Mouse (Mus musculus): Measurements from ENCODE around the gene Pard3.

GRCm38 (mm10) chr8:127424211-127424916 is 360.7 kb downstream of the Pard3 start:
- TF ChIP-seq CTCF (IDR thresholded peaks at IDR 0.05; ENCODE audit: insufficient read depth, low read length) (no peak), POLR2A (IDR thresholded peaks at IDR 0.05; ENCODE audit: borderline replicate concordance, extremely low read depth, low read depth, low read length) (no peak)

Measured in lung, adult 2 months (tissue).